Mouse (Mus musculus) brain, embryonic 18.5 days (tissue): ENCODE data around the gene H2-M10.3.
"Not testable (repeated sequence)": the region's sequence is repeated elsewhere in the genome, so short reads cannot be mapped to it uniquely, and the experiment has no call there.

Source experiments
- DNase-seq: peaks from one replicate; pipeline ENCODE4 v3.0.0-alpha.2; 2012; ENCODE audit warnings: low read depth, low spot score

Gene H2-M10.3

GRCm38 (mm10) chr17:36368317-36368716, at the start of gene H2-M10.3:
Gene H2-M10.3 (minus strand): TSS chr17:36368417.
- DNase-seq, result not testable (repeated sequence)

GRCm38 (mm10) chr17:36417416-36417815, 49.2 kb upstream of the H2-M10.3 start:
- no peak for DNase-seq

- no peak for DNase-seq
Observed at GRCm38 (mm10) chr17:36415407-36415806, 47.2 kb upstream of the H2-M10.3 start.

GRCm38 (mm10) chr17:36414361-36414760, 46.1 kb upstream of the H2-M10.3 start:
- no peak for DNase-seq

- DNase-seq, result no peak
Observed at GRCm38 (mm10) chr17:36389907-36390306, 21.7 kb upstream of the H2-M10.3 start.

GRCm38 (mm10) chr17:36362404-36362803, 5.8 kb downstream of the H2-M10.3 start:
- DNase-seq, result not testable (repeated sequence)

- not testable (repeated sequence) for DNase-seq
Observed at GRCm38 (mm10) chr17:36357512-36357911, 10.7 kb downstream of the H2-M10.3 start.

- DNase-seq, result no peak
Observed at GRCm38 (mm10) chr17:36355763-36356162, 12.5 kb downstream of the H2-M10.3 start.

GRCm38 (mm10) chr17:36355343-36355742, 12.9 kb downstream of the H2-M10.3 start:
- peak; percentile 47 for DNase-seq

GRCm38 (mm10) chr17:36326055-36326454, 42.2 kb downstream of the H2-M10.3 start, which contains the start of gene H2-M10.1:
Gene H2-M10.1 (minus strand): TSS chr17:36326155.
- DNase-seq, result no peak

- no peak for DNase-seq
Observed at GRCm38 (mm10) chr17:36315689-36316253, 52.4 kb downstream of the H2-M10.3 start.

GRCm38 (mm10) chr17:36315041-36315688, 53.1 kb downstream of the H2-M10.3 start:
- DNase-seq, result no peak
